Mouse (Mus musculus): ENCODE data around the gene Fam129a. TPM values are rescaled to one million over a fixed set of nuclear protein-coding genes. Genes with fewer than 3 reads are reported as not detected.

Gene Fam129a
- total RNA-seq, 2 experiments from 2014 or later = 4.8 to 6.2 TPM

GRCm38 (mm10) chr1:151624442-151625226 is 53.6 kb downstream of the Fam129a start:
- no peak for DNase-seq (ENCODE audit: low spot score in 2 of 2)

- no peak for DNase-seq (ENCODE audit: low spot score in 2 of 2)
Measured at GRCm38 (mm10) chr1:151625260-151625659, 54.3 kb downstream of the Fam129a start.

GRCm38 (mm10) chr1:151625690-151626089 is 54.7 kb downstream of the Fam129a start:
- DNase-seq (ENCODE audit: low spot score in 2 of 2) = no peak

GRCm38 (mm10) chr1:151626631-151627030 is 55.6 kb downstream of the Fam129a start:
- peak; percentile 21 to 34 for DNase-seq (ENCODE audit: low spot score in 2 of 2)

GRCm38 (mm10) chr1:151627141-151627540 is 56.2 kb downstream of the Fam129a start:
- no peak for DNase-seq (ENCODE audit: low spot score in 2 of 2)

GRCm38 (mm10) chr1:151629591-151630250 is 58.7 kb downstream of the Fam129a start:
- no peak for DNase-seq (ENCODE audit: low spot score in 2 of 2)

- DNase-seq (ENCODE audit: low spot score in 2 of 2) = no peak
Measured at GRCm38 (mm10) chr1:151630251-151630628, 59.3 kb downstream of the Fam129a start.

- DNase-seq (ENCODE audit: low spot score in 2 of 2) = no peak
Measured at GRCm38 (mm10) chr1:151631061-151631460, 60.1 kb downstream of the Fam129a start.

GRCm38 (mm10) chr1:151631703-151632294 is 60.8 kb downstream of the Fam129a start:
- DNase-seq (ENCODE audit: low spot score in 2 of 2) = no peak

- DNase-seq (ENCODE audit: low spot score in 2 of 2) = no peak
Measured at GRCm38 (mm10) chr1:151632567-151633356, 61.8 kb downstream of the Fam129a start.

- no peak for DNase-seq (ENCODE audit: low spot score in 2 of 2)
Measured at GRCm38 (mm10) chr1:151636637-151637036, 65.7 kb downstream of the Fam129a start.

GRCm38 (mm10) chr1:151637351-151637922 is 66.5 kb downstream of the Fam129a start:
- no peak for DNase-seq (ENCODE audit: low spot score in 2 of 2)

GRCm38 (mm10) chr1:151638357-151638756 is 67.4 kb downstream of the Fam129a start:
- no peak for DNase-seq (ENCODE audit: low spot score in 2 of 2)

- DNase-seq (ENCODE audit: low spot score in 2 of 2) = no peak
Measured at GRCm38 (mm10) chr1:151638770-151639169, 67.8 kb downstream of the Fam129a start.

GRCm38 (mm10) chr1:151646380-151646779 is 75.4 kb downstream of the Fam129a start:
- DNase-seq (ENCODE audit: low spot score in 2 of 2) = no peak

- DNase-seq (ENCODE audit: low spot score in 2 of 2) = no peak
Measured at GRCm38 (mm10) chr1:151648099-151648498, 77.1 kb downstream of the Fam129a start.

- no peak for DNase-seq (ENCODE audit: low spot score in 2 of 2)
Measured at GRCm38 (mm10) chr1:151657042-151657605, 86.1 kb downstream of the Fam129a start.

GRCm38 (mm10) chr1:151658291-151658830 is 87.4 kb downstream of the Fam129a start:
- DNase-seq (ENCODE audit: low spot score in 2 of 2) = peak in 1 of 2 experiments; percentile 19

- DNase-seq (ENCODE audit: low spot score in 2 of 2) = no peak
Measured at GRCm38 (mm10) chr1:151659636-151660035, 88.7 kb downstream of the Fam129a start.

GRCm38 (mm10) chr1:151660251-151660650 is 89.3 kb downstream of the Fam129a start:
- no peak for DNase-seq (ENCODE audit: low spot score in 2 of 2)
